Mouse (Mus musculus): Measurements from ENCODE around the gene Mpc1.
"Not testable (repeated sequence)": the region's sequence is repeated elsewhere in the genome, so short reads cannot be mapped to it uniquely, and the experiment has no call there.

Gene Mpc1

DNA sequence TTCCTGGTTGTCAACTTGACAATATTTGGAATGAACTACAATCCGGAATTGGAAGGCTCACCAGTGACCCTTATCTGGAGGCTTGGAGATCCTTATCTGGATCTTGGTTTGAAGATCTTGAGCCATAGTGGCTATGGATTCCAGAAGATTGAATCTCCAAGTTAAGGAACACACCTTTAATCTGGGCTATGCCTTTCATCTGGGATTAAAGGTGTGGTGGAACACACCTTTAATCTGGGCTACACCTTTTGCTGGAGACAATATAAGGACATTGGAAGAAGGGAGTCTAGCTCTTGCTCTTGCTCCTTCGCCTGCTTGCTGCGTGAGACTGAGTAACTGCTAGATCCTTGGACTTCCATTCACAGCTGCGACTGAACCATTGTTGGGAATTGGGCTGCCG is 54.5 kb downstream of the Mpc1 start, which contains the start of gene Prr18:
Gene Prr18, plus strand, starts transcription at position 301 of the 400 bp plus-strand sequence.
- DNase-seq: not testable (repeated sequence)

DNA sequence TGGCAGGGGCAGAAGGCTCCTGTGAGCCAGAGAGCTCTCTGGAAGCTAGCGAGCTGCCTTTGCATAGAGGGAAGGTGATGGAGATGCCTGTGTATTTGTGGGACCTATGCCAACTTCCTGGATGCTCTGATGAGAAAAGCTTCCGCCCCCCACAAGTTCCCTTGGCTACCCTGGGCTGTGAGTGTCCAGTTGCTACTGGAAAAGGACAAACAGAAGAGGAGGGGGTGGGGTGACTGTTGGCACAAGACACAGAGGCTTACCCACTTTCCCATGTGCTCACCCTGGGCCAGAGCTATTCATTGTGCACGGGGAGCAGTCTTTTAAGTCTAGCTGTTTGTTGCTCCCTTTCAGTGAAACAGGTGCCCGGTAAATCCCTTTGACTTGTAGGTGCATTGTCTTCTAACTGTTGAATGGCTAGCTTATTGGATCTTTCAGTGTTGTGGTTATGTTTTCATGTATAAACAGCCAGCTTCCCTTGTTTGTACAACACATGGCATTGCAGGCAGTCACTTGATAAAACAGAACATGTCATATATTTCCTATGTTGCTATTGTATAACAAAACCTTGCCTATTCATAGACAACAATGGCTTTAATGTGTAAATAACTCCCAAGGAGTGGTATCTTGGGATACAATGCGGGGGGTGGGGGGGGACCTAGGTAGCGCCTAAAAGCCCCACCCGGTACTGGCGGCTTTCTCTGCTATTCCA is 57.1 kb downstream of the Mpc1 start:
- DNase-seq: no peak

DNA sequence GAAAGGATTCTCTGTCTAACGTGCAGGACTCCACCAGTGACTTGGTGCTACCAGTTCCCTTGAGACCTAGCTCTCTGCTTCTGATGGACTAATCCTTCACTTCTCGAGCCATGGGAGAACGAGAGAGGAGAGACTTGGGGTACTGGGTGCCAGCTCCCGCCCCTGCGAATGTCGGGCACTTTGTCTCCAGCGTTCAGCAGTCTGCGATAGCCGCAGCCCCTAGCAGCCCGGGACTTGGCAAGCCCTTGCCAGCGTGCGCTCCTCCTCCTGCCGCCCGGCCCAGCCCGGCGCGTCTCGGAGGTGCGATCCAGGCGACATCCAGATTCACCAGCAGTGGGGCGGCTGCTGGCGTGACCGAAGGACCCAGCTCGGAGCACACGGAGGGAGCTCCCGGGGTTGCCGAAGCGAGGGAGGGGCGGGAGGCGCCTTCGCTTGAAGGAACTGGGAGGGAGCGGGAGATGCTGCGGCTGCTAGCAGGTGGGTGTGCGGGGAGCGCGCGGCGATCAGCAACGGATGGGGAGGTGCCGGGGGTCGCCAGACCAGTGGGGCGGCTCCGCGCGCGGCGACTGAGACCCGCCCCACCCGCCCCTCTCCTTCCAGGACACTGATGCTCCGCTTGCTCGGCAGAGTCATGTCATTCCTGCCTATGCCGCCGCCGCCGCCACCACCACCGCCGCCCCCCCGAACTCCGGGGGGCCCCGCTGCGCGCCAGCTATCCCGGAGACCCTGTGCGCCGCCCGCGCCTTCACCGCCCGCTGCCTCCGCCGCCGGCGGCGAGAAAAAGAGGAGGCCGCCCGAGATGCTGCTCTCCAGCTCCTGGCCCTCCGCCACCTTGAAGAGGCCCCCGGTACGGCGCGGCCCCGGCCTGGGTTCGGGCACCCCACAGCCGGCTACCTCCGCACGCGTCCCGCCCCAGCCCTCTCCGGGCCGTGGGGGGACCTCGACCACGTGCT is 58.0 kb downstream of the Mpc1 start:
- DNase-seq: no peak

DNA sequence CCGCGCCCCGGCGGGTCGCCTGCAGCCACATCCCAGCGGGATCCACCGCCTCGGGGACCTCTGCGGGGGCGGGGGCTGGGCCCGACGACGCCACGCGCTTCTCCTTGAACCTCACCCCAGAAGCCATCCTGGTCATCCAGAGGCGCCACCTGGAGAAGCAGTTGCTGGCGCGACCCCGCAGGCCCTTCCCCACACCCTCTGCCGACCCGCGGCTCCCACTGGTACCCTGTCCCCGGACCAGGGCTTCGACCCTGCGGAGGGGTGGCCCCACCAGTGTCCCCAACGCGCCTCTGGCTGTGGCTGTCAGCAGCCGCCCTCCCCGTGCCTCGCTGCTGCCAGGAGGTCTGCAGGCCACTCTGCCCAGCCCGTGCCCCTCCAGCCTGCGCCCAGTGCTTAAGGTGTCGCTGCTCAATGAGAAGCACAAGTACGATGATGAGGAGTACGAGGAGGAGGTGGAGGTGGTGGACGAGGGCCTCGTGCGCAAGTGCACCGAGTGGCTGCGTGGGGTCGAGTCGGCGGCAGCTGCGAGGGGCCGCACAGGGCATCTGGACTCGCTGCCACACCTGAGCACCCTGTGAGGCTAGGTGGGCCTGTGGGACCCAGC is 58.8 kb downstream of the Mpc1 start:
- DNase-seq: no peak

DNA sequence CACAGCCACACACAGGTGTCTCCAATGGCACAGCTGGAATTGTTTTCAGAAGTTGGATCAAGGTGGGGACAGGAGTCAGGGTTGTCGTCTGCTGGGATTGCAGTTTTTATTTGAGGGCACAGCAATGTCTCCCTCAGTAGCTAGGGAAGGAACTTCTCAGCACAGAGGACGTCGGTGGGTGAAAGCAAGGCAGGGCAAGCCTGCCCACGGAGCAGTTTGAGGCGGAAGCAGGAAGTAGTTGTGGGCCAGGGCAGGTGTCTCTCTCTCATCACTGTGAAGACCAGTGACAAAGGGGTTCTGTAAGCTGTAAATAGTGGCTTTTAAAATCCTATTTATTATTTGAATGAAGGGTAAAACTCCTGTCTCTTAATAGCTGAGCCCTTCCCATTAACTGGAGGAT is 60.0 kb downstream of the Mpc1 start:
- no peak for DNase-seq

DNA sequence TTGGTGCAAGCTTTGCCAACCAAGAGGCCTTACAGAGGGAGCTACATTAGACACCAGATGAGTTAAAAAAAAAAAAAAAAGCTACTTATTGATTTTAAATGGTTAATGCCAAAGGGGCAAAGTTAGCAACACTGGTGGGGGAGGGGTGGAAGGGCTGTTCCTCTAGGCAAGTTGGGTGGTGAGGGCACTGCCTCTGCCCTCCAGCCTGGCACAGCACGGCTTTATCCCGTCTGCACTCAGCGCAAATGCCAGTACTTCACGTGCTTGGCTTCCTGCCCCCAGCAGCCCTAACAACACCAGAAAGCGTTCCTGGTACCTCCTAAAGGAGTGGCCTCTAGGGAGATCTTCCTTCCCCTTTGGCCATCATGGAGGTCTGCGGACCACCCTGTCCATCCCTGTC is 60.7 kb downstream of the Mpc1 start:
- no peak for DNase-seq
